Mouse (Mus musculus): Measurements from ENCODE around the gene Pfn1.

The Pfn1 gene

DNA sequence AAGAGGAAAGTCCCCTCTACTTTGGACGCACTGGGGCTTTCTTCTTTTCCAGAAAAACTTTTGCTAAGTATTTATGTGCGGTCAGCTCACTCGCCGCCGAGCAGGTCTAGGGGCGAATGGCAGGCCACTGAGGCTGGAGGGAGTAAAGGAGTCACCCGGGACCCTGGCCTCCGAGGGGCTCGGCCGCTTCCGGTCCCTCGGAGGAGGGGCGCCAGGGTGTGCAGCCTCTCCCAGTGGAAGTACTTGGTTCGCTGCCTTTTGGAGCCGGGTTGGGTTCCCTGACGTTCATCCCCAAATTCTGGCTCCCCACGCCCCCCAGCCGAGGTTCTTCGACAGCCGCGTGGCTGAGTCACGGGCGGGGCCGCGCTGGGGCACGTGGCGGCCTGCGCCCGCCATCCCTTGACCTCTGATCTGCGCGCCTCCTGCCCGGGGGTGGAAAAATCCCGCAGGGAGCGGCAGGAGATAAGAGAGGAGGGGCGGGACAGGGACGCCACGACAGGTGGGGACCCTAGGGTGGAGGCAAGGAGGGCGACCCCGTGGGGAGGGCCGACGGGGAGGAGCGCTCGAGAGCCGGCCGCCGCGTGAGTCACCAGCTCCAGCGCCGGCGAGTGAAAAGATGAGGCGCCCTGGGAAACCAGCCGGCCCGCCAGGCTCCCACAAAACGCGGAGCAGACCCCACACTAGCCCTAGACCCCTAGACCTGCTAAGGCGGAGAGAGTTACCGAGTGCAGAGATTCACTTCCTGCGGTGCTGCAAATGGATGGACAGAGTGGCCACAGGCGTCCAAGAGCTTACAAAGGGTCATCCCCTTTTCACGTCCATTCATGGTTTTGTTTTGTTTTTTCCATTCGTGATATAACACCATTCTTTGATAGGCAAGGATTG, 1.4 kb upstream of the Pfn1 start:
- in situ Hi-C loops (cut with MboI, MseI): no loop called here

DNA sequence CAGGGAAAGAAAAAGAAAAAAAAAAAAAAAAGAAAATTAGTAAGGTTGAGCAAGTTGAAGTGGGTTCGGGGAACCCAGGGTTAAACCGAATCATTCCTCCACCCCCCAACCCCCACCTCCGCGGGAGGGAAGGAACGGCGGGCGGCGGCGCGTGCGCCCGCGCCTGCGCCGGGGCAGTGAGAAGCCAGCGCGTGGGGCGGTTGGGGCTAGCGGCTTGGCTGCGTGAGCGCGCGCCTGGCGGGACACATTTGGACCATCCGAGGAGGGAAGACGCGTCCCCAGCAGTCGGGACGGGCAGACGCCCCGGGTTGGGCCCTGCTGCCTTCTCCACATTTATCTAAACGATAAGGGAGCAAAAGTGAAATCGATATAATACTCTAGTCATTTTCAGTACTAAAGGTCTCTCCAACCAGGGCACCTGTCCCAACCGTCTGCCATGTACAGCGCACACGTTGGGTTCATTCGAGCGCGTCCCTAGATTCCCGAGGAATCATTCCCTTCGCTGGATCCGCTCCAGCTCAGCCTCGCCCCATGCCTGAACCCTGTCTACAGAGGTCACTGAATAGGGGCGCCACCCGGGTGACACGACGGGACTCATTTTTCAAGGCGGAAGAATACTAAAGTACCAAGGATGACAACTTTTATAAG, 603 bp upstream of the Pfn1 start:
- in situ Hi-C loops (cut with MboI, MseI): no loop called here

DNA sequence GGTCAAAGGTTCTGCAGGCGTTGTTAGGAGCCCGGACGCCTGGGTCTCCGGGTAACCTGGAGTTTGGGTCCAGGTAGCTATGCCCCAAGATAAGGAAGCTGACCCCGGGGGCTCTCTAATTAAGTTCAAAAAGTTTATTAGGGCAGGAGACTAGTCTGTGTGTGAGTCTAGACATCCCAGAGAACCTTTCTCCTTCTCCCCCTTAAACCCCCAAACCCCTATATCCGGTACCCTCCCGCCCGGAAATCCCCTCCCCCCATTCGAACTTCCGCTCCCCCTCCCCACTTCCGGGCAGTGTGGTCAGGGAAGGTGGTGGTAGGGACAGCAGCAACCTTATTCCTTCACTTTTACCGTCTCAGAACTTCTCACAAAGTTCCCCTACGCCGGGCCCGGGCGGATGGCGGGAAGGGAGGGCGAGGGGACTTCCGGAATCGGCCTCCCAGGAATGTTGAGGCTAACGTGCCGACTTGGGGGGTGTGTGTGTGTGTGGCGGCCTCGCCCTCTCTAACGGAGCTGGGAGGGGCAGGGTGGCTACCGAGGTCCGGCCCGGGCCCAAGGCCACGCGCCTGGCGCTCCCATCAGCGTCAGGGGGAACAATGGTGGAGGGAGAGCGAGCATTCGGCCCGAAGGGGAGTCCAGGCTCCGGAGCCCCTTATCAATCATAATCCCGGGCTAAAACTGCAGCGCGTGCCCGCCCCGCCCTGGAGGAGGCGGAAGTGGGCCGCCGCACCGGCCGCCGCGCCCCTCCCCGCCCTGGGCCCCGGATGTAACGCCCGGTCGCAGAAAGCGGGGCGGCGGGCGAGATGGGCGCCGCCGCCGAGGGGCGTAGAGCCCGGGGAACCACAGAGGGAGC, 873 bp downstream of the Pfn1 start:
- in situ Hi-C loops (cut with MboI, MseI): no loop called here

DNA sequence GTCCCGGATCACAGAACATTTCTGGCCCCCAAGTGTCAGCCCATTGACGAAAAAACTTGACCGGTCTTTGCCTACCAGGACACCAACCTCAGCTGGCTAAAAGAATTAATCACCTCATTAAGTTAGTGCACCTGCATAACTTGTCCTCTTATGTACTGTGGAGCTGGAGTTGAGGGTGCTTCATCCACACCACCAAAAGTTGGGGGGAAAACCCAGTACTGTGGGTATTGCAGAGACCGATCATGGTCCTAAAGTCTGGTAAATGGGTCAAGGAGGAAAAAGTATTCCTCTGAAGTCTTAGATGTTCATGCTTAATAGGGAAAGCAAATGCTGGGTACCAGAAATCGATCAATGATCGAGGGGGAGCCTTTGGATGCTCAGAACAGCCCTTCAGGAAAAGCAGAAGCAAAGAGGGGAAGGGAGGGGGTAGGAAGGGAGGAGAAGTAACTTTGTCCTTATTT, 1.5 kb downstream of the Pfn1 start:
- in situ Hi-C loops (cut with MboI, MseI): no loop called here

DNA sequence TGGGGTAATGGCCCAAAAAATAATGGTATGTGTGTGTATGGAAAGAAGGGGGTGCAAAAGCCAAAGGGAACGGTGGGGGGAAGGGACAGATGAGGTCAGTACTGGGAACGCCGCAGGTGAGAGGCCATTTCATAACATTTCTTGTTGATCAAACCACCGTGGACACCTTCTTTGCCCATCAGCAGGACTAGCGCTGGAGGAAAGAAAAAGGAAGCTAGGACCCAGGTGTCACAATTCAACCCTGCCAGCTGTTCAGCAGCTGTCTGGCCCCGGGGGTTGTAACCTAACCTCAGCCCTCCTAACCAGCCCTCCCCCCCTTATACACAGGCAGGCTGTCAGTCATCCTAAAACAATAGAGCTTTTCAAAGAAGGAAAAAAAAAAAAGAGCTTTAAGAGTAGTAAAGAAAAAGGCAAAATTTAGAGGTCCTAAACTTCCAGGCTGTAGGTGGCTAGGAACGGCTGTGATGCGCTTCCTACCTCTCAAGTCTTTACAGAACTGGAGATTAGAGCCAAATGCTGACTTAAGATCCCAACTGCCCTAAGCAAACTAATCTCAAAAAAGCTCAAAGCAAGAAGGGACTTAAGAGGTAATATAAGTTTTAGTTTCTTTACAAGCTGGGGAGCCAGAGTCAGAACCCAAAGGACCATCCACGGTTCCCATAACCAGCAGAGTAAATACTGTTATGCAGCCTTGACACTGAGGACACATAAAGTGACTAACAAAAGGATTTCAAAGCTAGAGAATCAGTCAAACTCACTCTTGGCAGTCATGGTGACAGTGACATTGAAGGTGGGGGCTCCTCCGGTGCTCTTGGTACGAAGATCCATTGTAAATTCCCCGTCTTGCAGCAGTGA, 2.2 kb downstream of the Pfn1 start:
- in situ Hi-C loops (cut with MboI, MseI): no loop called here

DNA sequence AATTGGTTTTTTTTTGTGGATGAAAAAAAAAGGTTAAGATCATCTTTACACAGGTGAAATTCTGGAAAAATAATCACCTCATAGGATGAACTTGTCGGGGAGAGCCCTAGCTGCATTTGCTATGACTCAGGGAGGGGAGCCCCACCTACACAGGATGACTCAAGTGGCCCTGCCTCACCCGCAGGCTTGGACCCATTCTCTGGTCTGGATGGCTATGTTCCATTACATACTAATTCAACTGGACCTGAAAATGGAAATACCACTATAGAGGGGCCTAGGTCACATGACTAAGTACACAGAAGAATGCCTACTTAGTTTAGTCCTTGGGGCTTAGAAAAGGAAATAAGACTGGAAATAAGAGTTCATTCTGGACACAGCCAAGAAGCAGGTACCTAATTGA, 3.1 kb downstream of the Pfn1 start:
- in situ Hi-C loops (cut with MboI, MseI): no loop called here

DNA sequence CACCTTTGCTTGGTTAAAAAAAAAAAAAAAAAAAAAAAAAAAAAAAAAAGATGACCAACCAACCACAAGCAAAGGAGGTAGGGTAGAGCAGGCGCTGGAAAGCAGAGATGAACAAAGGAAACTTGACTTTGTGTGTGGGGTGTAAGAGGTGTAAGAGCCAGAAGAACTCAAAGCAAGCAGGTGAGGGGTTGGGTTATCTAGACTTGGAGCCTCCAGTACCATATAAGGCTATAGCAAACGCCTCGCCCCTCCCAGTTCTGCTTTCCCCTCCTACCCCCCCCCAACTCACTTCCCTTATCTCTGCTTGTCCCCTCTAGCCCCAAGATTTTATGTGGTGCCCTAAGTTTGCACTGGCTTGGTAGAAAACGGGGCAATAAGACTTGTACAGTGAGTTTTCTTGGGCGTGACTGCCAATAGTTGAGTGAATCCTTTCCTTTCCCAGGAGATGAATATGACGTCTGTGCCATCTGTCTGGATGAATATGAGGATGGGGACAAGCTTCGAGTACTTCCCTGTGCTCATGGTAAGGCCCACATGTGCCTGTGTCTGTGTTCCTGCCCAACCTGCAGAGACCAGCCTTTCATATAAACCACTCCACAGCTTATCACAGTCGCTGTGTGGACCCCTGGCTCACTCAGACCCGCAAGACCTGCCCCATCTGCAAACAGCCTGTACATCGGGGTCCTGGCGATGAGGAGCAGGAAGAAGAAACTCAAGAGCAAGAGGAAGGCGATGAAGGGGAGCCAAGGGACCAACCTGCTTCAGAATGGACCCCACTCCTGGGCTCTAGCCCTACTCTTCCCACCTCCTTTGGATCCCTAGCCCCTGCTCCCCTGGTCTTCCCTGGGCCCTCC, 3.9 kb downstream of the Pfn1 start:
- in situ Hi-C loops (cut with MboI, MseI): no loop called here

DNA sequence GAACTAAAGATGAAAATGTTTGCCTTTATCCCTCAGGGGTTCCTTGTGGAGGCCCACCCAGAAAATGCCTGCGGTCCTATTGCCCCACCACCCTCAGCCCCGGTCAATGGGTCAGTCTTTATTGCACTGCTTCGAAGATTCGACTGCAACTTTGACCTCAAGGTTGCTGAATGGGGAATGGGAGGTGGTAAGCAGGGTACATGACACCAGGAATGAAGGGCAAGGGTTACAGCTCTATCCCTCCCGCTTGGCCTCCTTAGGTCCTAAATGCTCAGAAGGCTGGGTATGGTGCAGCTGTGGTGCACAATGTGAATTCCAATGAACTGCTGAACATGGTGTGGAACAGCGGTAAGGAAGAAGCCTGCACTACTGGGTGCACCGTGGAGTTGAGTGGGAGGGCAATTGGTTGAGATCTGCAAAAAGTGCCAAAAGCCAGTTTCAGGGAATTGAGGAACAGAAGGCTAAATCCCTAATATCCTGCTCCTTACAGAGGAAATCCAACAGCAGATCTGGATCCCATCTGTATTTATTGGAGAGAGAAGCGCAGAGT, 5.2 kb downstream of the Pfn1 start:
- in situ Hi-C loops (cut with MboI, MseI): no loop called here

DNA sequence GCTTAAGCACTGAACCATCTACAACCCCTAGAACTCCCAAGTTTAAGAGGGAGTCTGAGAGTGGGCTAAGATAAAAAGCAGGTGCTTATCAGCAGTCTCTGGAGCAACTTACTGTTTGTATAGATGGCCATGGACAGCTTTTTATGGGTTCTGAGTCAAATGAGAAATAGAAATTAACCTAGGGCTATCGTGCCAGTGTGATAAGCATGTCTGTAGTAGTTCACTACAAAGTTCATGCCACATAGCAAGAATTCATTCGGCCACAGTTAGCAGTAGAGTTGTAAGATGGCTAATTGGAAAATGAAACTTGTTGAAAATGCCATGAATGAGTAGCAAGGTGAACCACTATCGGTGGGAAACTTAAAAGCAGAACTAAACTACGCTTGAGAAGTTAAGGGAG, 5.9 kb downstream of the Pfn1 start:
- in situ Hi-C loops (cut with MboI, MseI): no loop called here

DNA sequence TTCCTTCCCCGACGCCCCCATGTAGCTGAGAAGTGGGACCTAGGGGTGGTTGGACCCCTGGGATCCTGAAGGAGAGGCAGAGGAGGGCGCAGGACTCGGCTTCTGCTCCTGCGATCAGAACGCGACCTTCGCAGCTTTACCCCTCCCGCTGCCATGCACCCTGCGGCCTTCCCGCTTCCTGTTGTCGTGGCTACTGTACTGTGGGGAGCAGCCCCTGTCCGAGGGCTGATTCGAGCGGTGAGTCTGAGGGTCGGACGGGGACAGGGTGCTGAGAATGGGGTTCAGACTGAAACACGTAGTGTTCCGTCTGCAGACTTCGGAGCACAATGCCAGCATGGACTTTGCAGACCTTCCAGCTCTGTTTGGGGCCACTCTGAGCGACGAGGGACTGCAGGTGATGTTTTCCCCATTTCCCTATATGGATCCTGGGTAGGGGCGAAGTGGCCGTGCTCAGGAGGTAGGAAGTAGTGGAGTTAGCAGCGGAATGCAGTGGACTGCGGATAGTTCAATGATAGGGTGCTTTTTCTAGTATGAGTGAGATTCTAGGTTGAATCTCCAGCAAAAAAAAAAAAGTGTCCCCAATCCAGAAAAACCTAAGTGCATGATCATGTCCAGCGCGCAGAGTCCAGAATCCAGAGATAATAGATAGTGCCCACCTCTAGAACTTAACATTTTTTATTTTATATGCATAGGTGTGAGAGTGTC, 6.6 kb downstream of the Pfn1 start:
- in situ Hi-C loops (cut with MboI, MseI): no loop called here

DNA sequence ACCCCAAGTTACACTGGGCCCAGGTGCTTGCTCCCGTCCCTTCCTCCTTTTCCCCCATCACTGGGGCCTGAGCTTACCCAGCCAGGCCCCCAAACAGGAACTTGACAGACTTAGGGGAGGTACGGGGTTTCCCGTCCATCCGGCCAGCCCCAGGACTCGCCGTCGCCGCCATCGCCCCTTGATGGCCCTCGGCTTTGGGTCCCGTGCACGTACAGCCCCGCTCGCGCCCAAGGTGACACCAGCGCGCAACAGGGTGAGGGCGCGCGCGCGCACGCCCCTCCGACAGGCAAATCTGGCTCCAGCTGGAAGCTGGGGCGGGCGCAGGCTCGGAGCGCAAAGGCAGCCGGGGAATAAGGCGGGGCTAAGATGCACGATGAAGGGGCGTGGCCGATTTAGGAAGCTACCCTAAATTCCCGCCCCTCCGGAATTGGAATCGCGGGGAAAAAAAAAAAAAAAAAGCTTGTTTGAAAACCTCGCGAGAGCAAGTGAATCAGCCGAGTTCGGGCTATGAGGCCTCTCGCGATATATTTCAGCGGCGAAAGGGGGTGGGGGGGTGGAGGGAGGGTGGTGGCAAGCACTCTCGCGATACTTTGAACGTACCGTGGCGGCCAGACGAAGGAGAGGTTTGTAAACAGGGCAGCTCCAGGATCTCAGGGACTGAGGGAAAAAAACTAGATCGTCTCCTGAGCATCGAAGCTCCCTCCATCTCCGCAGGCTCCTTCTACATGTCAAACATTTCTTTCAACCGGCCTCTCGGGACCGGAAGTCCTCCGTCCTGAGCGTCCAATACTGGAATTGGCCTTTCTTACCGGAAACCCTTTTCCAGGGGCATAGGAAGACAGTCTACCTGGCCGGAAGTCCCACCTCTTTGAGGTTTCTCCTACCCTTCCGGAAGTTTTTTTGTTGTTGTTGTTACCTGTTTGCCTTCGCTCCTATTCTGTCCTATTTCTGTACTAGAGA, 7.5 kb downstream of the Pfn1 start, which contains the start of the genes Rnf167 and Slc25a11:
Gene Rnf167 (plus strand): TSS at position 545 of the 960 bp plus-strand sequence.
Gene Slc25a11 (minus strand): TSS at position 789 of the 960 bp plus-strand sequence.
- in situ Hi-C loops (cut with MboI, MseI): no loop called here

DNA sequence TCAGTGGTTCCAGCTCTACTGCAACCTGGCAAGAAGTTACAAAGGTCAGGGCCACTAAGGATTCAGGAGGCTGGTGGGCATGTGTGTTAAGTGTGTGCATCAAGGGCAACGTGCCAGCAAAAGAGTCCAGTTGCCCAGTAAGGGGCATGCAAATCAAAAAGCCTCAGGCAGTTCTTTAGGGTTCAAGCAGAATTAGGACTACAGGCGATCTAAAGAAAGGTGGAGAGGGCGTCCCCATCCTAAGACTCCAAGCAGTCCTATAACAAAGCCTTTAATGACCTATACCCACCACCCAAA, 8.2 kb downstream of the Pfn1 start:
- in situ Hi-C loops (cut with MboI, MseI): no loop called here

DNA sequence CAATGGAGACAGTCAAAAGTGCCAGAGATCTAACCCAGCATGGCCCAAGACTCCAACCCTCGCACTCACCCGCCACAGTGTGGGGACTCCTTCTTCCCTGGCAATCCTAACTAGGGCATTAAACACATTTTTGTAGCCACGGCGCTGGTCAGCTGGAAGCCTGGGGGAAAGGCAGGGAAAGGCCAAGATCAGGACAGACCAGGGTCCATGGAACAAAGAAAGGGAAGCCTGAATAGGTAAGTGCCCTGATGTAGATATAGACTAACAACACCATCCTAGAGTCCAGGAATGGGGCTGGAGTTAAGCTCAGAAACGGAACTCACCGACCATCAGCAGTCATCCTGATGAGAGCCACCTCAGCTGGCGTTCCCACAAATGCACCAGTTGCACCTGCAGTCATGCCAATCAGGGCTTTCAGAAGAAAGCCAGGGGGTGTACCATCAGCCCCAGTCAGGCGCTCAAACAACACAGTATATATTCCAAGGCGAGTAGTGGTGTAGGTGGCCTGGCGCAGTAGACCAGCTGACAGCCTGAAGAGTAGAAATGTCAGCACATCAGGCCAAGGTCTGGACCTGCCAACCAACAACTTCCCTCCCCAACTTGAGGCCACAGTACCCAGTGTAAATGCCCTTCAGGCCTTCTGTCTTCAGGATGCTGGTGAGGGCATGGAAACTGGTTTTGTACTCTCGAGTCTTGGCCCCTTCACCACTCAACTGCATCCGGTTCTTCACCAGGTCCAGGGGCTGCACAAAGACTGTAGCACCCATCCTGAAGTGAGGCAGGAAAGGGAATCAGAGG, 8.8 kb downstream of the Pfn1 start:
- in situ Hi-C loops (cut with MboI, MseI): no loop called here

DNA sequence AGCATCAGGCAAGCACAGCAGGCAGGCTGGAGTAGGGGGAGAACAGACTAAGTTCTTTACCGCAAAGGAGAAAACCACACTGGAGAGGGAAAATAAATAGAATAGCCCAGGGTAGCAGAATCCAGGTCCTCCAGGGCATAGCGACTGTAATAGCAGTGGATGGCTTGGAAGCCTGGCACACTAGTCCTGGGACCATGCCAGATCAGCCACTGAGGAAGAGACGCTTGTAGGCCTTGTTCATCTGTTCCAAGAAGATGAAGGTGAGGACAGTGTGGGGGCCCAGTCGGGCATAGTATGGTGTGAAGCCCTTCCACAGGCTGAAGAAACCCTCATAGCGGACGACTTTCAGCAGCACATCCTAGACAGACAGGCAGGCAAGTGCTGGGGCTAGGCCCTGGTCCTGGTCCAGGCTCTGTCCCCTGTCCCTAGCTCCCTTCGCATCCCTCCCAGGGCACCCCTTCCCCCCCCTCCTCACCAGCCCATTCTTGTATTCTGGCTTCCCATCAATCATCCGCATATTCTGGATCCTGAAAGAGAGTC, 9.8 kb downstream of the Pfn1 start:
- in situ Hi-C loops (cut with MboI, MseI): no loop called here

DNA sequence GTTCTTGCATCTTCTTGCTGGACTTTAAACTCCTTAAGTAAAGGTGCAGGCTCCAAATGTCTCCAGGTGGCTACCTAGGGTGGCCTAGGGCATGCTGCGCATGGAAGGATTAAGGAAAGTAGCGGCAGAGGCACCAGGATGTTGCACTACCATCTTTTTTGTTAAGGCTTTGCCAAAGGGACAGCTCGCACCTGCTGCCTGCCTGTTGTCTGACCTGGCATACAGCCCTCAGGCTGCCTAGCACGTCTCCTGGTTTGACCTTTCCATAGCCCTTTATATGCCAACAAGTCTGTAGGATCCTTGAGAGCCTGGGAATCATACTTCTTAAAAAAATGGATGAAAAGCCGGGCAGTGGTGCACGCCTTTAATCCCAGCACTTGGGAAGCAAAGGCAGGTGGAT, 11.4 kb downstream of the Pfn1 start:
- in situ Hi-C loops (cut with MboI, MseI): no loop called here

DNA sequence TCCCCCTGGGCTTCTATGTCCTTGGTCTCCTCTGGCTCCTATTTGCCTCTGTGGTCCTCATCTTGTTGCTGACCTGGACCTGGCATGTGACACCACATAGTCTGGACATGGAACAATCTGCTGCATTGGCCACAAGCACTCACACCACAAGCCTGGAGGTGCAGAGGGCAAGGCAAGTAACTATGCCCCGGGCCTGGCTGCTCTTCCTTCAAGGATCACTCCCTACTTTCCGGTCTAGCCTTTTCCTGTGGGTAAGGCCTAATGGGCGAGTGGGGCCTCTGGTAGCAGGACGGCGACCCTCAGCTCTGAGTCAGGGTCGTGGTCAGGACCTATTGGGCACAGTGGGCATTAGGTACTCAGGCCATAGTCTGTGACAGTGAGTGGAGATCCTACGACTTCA, 13.2 kb downstream of the Pfn1 start:
- in situ Hi-C loops (cut with MboI, MseI): no loop called here

DNA sequence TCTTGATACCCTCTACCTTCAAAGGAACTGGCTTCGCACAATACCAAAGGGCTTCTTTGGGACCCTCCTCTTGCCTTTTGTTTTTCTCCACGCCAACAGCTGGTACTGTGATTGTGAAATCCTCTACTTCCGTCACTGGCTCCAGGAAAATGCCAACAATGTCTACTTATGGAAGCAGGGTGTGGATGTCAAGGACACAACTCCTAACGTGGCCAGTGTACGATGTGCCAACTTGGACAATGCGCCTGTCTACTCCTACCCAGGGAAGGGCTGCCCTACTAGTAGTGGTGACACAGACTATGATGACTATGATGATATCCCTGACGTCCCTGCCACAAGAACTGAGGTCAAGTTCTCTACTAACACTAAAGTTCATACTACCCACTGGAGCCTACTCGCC, 14.5 kb downstream of the Pfn1 start:
- in situ Hi-C loops (cut with MboI, MseI): no loop called here

Data from T-helper 1 cell (primary cell).